13 mouse cellular contexts compared by ENCODE assay signal in genomic region chr11:105469091-105469507, GRCm38 (mm10). TPM values are rescaled to one million over a fixed set of nuclear protein-coding genes. Genes with fewer than 3 reads are reported as not detected.
DNase-seq lines count a peak whose midpoint lies in the region; ATAC-seq and TF ChIP-seq lines count a peak whose summit lies in the region.
"Had no signal": no experiment of that assay in that cellular context is flagged by ENCODE, and none has a peak within 500 bp of the region (broad histone marks: within the 10 kb centered on the region; RNA-seq: fewer than 3 reads in every experiment).

No protein-coding gene starts in this region.

- H3K9me3 ChIP-seq in hindbrain, embryonic 10.5 days, result no peaks in the 10 kb centered on the region
- no peaks in the 10 kb centered on the region for H3K9me3 ChIP-seq in hindbrain, embryonic 14.5 days (ENCODE audit: control insufficient read depth, low read length)
- H3K9me3 ChIP-seq in midbrain, postnatal 0 days (ENCODE audit: low read length), result no peaks in the 10 kb centered on the region
- no peaks in the 10 kb centered on the region for H3K9me3 ChIP-seq in midbrain, embryonic 16.5 days (replicated peaks; ENCODE audit: control insufficient read depth, low read length, poor library complexity, severe bottlenecking)
- H3K9me3 ChIP-seq in heart, embryonic 13.5 days, result no peaks in the 10 kb centered on the region

- H3K4me1 ChIP-seq in hindbrain, embryonic 10.5 days (replicated peaks), result peaks cover 59% of the 10 kb centered on the region
- no peaks in the 10 kb centered on the region; the same call in 1 of the 2 replicates for H3K4me1 ChIP-seq in hindbrain, embryonic 14.5 days (replicated peaks; ENCODE audit: control insufficient read depth, insufficient read depth, low read length)
- H3K4me1 ChIP-seq in midbrain, postnatal 0 days (ENCODE audit: insufficient read depth, low read length), result peaks cover 6% of the 10 kb centered on the region
- H3K4me1 ChIP-seq in midbrain, embryonic 16.5 days (ENCODE audit: control insufficient read depth, insufficient read depth, low read length), result peaks cover 16% of the 10 kb centered on the region
- peaks cover 74% of the 10 kb centered on the region for H3K4me1 ChIP-seq in heart, embryonic 13.5 days

- no peak for DNase-seq in hindbrain, embryonic 10.5 days (ENCODE audit: low spot score)
- no peak for DNase-seq in hindbrain, embryonic 14.5 days (ENCODE audit: low spot score)
- DNase-seq in midbrain, postnatal 0 days (ENCODE audit: low spot score), result peak; percentile 35
- peak; percentile 66 for DNase-seq in lung, postnatal 36 days
- no peak for DNase-seq in right cerebral cortex, adult 2 months (ENCODE audit: low spot score in 2 of 2)
- no peak for DNase-seq in cerebellum, adult 8-10 months
- DNase-seq: adrenal gland, postnatal 25 days; cerebellum, adult 11 months had no signal

- H3K9ac ChIP-seq in hindbrain, embryonic 14.5 days, result no peak overlapping the region
- no peak overlapping the region for H3K9ac ChIP-seq in midbrain, postnatal 0 days (replicated peaks; ENCODE audit: low read length, poor library complexity, severe bottlenecking)
- no peak overlapping the region for H3K9ac ChIP-seq in midbrain, embryonic 16.5 days (ENCODE audit: low read depth, low read length)
- no peak overlapping the region for H3K9ac ChIP-seq in heart, embryonic 13.5 days
- H3K9ac ChIP-seq: liver, embryonic 14.5 days had no signal

- peak overlapping the region; percentile 54 for H3K27ac ChIP-seq in hindbrain, embryonic 10.5 days
- no peak overlapping the region for H3K27ac ChIP-seq in hindbrain, embryonic 14.5 days
- no peak overlapping the region; the same call in 1 of the 2 replicates for H3K27ac ChIP-seq in midbrain, postnatal 0 days (ENCODE audit: low read depth, low read length)
- no peak overlapping the region for H3K27ac ChIP-seq in midbrain, embryonic 16.5 days (ENCODE audit: low read length)
- peak overlapping the region; percentile 77 for H3K27ac ChIP-seq in heart, embryonic 13.5 days (replicated peaks)
- H3K27ac ChIP-seq: liver, embryonic 14.5 days had no signal

- peak; percentile 16; the same call in 1 of the 2 replicates for TF ChIP-seq CTCF in midbrain, postnatal 0 days (IDR thresholded peaks at IDR 0.05)

- WGBS in hindbrain, embryonic 10.5 days, result 65% methylated on average over 8 of the region's 8 CpGs
- WGBS in hindbrain, embryonic 14.5 days, result 64% methylated on average over 8 of the region's 8 CpGs
- 58% methylated on average over 8 of the region's 8 CpGs for WGBS in midbrain, postnatal 0 days
- WGBS in midbrain, embryonic 16.5 days, result 55% methylated on average over 8 of the region's 8 CpGs
- WGBS in heart, embryonic 13.5 days, result 39% methylated on average over 8 of the region's 8 CpGs

- H3K27me3 ChIP-seq in hindbrain, embryonic 10.5 days (ENCODE audit: insufficient read depth, poor library complexity, severe bottlenecking), result no peaks in the 10 kb centered on the region; the same call in 1 of the 2 replicates
- no peaks in the 10 kb centered on the region for H3K27me3 ChIP-seq in hindbrain, embryonic 14.5 days (ENCODE audit: control insufficient read depth, insufficient read depth, low read length)
- H3K27me3 ChIP-seq in midbrain, postnatal 0 days (ENCODE audit: insufficient read depth, low read length), result no peaks in the 10 kb centered on the region
- H3K27me3 ChIP-seq in midbrain, embryonic 16.5 days (ENCODE audit: control insufficient read depth, insufficient read depth, low read depth, low read length), result no peaks in the 10 kb centered on the region
- no peaks in the 10 kb centered on the region for H3K27me3 ChIP-seq in heart, embryonic 13.5 days (replicated peaks)

- H3K4me3 ChIP-seq in hindbrain, embryonic 10.5 days, result no peak overlapping the region
- no peak overlapping the region for H3K4me3 ChIP-seq in hindbrain, embryonic 14.5 days (replicated peaks; ENCODE audit: low read length)
- H3K4me3 ChIP-seq in midbrain, postnatal 0 days (ENCODE audit: low read depth, low read length), result no peak overlapping the region
- no peak overlapping the region for H3K4me3 ChIP-seq in midbrain, embryonic 16.5 days (ENCODE audit: low read depth, low read length)
- no peak overlapping the region for H3K4me3 ChIP-seq in heart, embryonic 13.5 days

- H3K36me3 ChIP-seq in hindbrain, embryonic 10.5 days, result no peaks in the 10 kb centered on the region
- H3K36me3 ChIP-seq in hindbrain, embryonic 14.5 days (replicated peaks; ENCODE audit: control insufficient read depth, insufficient read depth), result no peaks in the 10 kb centered on the region
- no peaks in the 10 kb centered on the region for H3K36me3 ChIP-seq in midbrain, postnatal 0 days (ENCODE audit: insufficient read depth, low read length)
- H3K36me3 ChIP-seq in midbrain, embryonic 16.5 days (ENCODE audit: control insufficient read depth, insufficient read depth, low read length), result no peaks in the 10 kb centered on the region
- H3K36me3 ChIP-seq in heart, embryonic 13.5 days, result no peaks in the 10 kb centered on the region

- H3K4me2 ChIP-seq in hindbrain, embryonic 14.5 days (replicated peaks), result no peak overlapping the region
- no peak overlapping the region for H3K4me2 ChIP-seq in midbrain, postnatal 0 days (ENCODE audit: low read depth, low read length, poor library complexity, severe bottlenecking)
- H3K4me2 ChIP-seq in midbrain, embryonic 16.5 days (ENCODE audit: low read length), result no peak overlapping the region
- H3K4me2 ChIP-seq in heart, embryonic 13.5 days, result no peak overlapping the region

- no peak for ATAC-seq in hindbrain, embryonic 14.5 days (ENCODE audit: low FRiP score)
- ATAC-seq in midbrain, postnatal 0 days (ENCODE audit: low FRiP score), result no peak
- ATAC-seq in midbrain, embryonic 16.5 days, result no peak
- ATAC-seq in heart, embryonic 13.5 days (ENCODE audit: extremely low read depth, insufficient number of reproducible peaks, low FRiP score, low TSS enrichment), result no peak
- ATAC-seq: CD4-positive, CD25-positive, alpha-beta regulatory T cell, adult 4 months; forebrain, embryonic 16.5 days had no signal

RNA-seq across cellular contexts. Expression of gene March10, which starts 12.6 kb away (rescaled TPM):
- polyA plus RNA-seq in hindbrain, embryonic 10.5 days (2016; fragmentation: Nextera tagmentation; extraction: Ambion mirVana), result 0.39 and 0.41 TPM in 2 replicates
- 0.41 and 0.60 TPM in 2 replicates for polyA plus RNA-seq in hindbrain, embryonic 14.5 days (2014; fragmentation: Nextera tagmentation; extraction: Ambion mirVana)
- total RNA-seq in midbrain, postnatal 0 days (2014; rRNA removed), result 0.57 and 0.77 TPM in 2 replicates
- 0.69 and 0.94 TPM in 2 replicates for polyA plus RNA-seq in midbrain, postnatal 0 days (2015; fragmentation: Nextera tagmentation; extraction: Ambion mirVana)
- 0.45 and 0.73 TPM in 2 replicates for polyA plus RNA-seq in midbrain, embryonic 16.5 days (2015; fragmentation: Nextera tagmentation; extraction: Ambion mirVana)
- 0.36 TPM in 1 of 2 replicates, not detected in the other for polyA plus RNA-seq in heart, embryonic 13.5 days (2015; fragmentation: Nextera tagmentation; extraction: Ambion mirVana)
- total RNA-seq: adrenal gland, postnatal 25 days had no signal
- polyA plus RNA-seq: CD4-positive, CD25-positive, alpha-beta regulatory T cell, adult 4 months; liver, embryonic 14.5 days had no signal

Comparison
In these comparisons a context has a peak if more than half of its experiments do, and no peak if none do; other contexts are left out.
1. H3K27ac ChIP-seq: peak in hindbrain, embryonic 10.5 days (single experiment) and heart, embryonic 13.5 days (single experiment); none in hindbrain, embryonic 14.5 days (single experiment), midbrain, postnatal 0 days (single experiment) and midbrain, embryonic 16.5 days (single experiment).
2. DNase-seq: peak in midbrain, postnatal 0 days (single experiment) and lung, postnatal 36 days (single experiment); none in hindbrain, embryonic 10.5 days (single experiment), hindbrain, embryonic 14.5 days (single experiment), right cerebral cortex, adult 2 months (0 of 2) and cerebellum, adult 8-10 months (single experiment).